17 mouse cellular contexts compared by ENCODE assay signal in the genomic region with DNA sequence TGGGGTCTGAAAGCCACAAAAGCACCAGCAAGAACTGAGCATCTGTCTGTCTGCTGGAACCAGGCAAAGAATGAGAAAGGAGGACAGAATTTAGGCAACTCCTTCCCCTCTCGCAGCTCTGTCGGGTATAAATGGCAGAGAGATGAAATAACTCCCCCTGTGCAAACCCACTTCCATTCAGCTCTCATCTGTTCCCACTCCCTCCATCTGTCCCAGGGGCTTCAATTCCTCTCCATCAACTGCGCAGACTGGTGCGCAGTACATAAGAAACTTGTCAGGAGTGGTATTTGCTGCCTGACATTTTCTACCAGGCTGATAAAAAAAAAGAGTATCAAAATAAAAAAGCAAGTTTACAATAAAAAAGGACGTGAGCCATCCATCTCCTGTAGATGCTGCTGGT.
DNase-seq lines count a peak whose midpoint lies in the region; TF ChIP-seq lines count a peak whose summit lies in the region.
"Had no signal": no experiment of that assay in that cellular context is flagged by ENCODE, and none has a peak within 500 bp of the region (broad histone marks: within the 10 kb centered on the region; RNA-seq: fewer than 3 reads in every experiment).

No protein-coding gene starts in this region.

- DNase-seq in layer of hippocampus, adult 2 months (ENCODE audit: low spot score in 2 of 2), result peak; percentile 28 to 40
- DNase-seq in layer of hippocampus, adult 11-12 months (ENCODE audit: low spot score), result no peak
- peak; percentile 10 to 25 for DNase-seq in layer of hippocampus, postnatal 10 days (ENCODE audit: low spot score in 2 of 2)
- DNase-seq in layer of hippocampus, postnatal 36 days, result peak; percentile 21 to 23
- no peak for DNase-seq in left cerebral cortex, postnatal 14 days (ENCODE audit: low spot score in 2 of 2)
- no peak for DNase-seq in heart, adult 2 months
- DNase-seq: adrenal gland, adult 2 months; adrenal gland, postnatal 14 days; cerebellum, adult 18-20 months; cerebellum, adult 9-10 months; cerebellum, postnatal 25 days; gastrocnemius, postnatal 10 days; gastrocnemius, postnatal 36 days had no signal

- H3K4me3 ChIP-seq in layer of hippocampus, adult 2 months, result no peak overlapping the region
- no peak overlapping the region for H3K4me3 ChIP-seq in heart, adult 2 months
- H3K4me3 ChIP-seq: embryonic facial prominence, embryonic 12.5 days; embryonic facial prominence, embryonic 15.5 days; hindbrain, embryonic 12.5 days; hindbrain, embryonic 15.5 days had no signal

- TF ChIP-seq CTCF in layer of hippocampus, adult 2 months (conservative IDR thresholded peaks at IDR 0.05), result no peak
- TF ChIP-seq CTCF in heart, adult 2 months (IDR thresholded peaks at IDR 0.05), result no peak

- no peaks in the 10 kb centered on the region for H3K36me3 ChIP-seq in heart, adult 2 months (ENCODE audit: control insufficient read depth, insufficient read depth, low read length)
- H3K36me3 ChIP-seq: embryonic facial prominence, embryonic 12.5 days; embryonic facial prominence, embryonic 15.5 days; hindbrain, embryonic 12.5 days; hindbrain, embryonic 15.5 days had no signal

- intact Hi-C loops in left cerebral cortex, postnatal 14 days (cut with DNase I), result no loop called here
- intact Hi-C loops in heart, adult 2 months (cut with DNase I), result no loop called here

- TF ChIP-seq EP300 in heart, adult 2 months (IDR thresholded peaks at IDR 0.05; ENCODE audit: insufficient read depth, low read depth, low read length), result no peak

- no peak overlapping the region for H3K27ac ChIP-seq in layer of hippocampus, adult 2 months
- no peak overlapping the region for H3K27ac ChIP-seq in heart, adult 2 months
- H3K27ac ChIP-seq: embryonic facial prominence, embryonic 12.5 days; embryonic facial prominence, embryonic 15.5 days; hindbrain, embryonic 12.5 days; hindbrain, embryonic 15.5 days had no signal

- no peaks in the 10 kb centered on the region for H3K4me1 ChIP-seq in heart, adult 2 months (ENCODE audit: control insufficient read depth, insufficient read depth, low read length)
- H3K4me1 ChIP-seq: embryonic facial prominence, embryonic 12.5 days; embryonic facial prominence, embryonic 15.5 days; hindbrain, embryonic 12.5 days; hindbrain, embryonic 15.5 days had no signal

- WGBS in heart, adult 2 months, result 82% methylated on average over 5 of the region's 5 CpGs

- no peaks in the 10 kb centered on the region for H3K79me2 ChIP-seq in heart, adult 2 months (replicated peaks; ENCODE audit: control insufficient read depth, insufficient read depth, low read length)

- H3K27me3 ChIP-seq in heart, adult 2 months (ENCODE audit: control insufficient read depth, insufficient read depth, low read length), result no peaks in the 10 kb centered on the region
- H3K27me3 ChIP-seq: embryonic facial prominence, embryonic 12.5 days; embryonic facial prominence, embryonic 15.5 days; hindbrain, embryonic 12.5 days; hindbrain, embryonic 15.5 days had no signal

- TF ChIP-seq POLR2A in heart, adult 2 months (IDR thresholded peaks at IDR 0.05; ENCODE audit: insufficient read depth, low read depth, low read length), result no peak

- no peak overlapping the region for H3K9ac ChIP-seq in heart, adult 2 months (ENCODE audit: low read depth, low read length)
- H3K9ac ChIP-seq: embryonic facial prominence, embryonic 12.5 days; embryonic facial prominence, embryonic 15.5 days; hindbrain, embryonic 12.5 days; hindbrain, embryonic 15.5 days had no signal

Comparison
In these comparisons a context has a peak if more than half of its experiments do, and no peak if none do; other contexts are left out.
1. DNase-seq: peak in layer of hippocampus, adult 2 months (2 of 2), layer of hippocampus, postnatal 10 days (2 of 2) and layer of hippocampus, postnatal 36 days (2 of 2); none in layer of hippocampus, adult 11-12 months (single experiment), left cerebral cortex, postnatal 14 days (0 of 2) and heart, adult 2 months (0 of 2).